Mouse (Mus musculus): ENCODE data around the gene Dppa4. TPM values are rescaled to one million over a fixed set of nuclear protein-coding genes. Genes with fewer than 3 reads are reported as not detected.

Gene Dppa4
- polyA plus RNA-seq (2015; fragmentation: Illumina TruSeq; extraction: RNeasy Lipid Tissue Mini Kit (QIAGEN cat#74804); ENCODE audit: insufficient read depth, low read depth, low replicate concordance) = not detected

GRCm38 (mm10) chr16:48283517-48283916, at the start of gene Dppa4:
Gene Dppa4, plus strand, starts transcription at chr16:48283733.

GRCm38 (mm10) chr16:48303509-48303908, 20.0 kb downstream of the Dppa4 start, which contains the start of gene Dppa2:
Gene Dppa2, plus strand, starts transcription at chr16:48303908.

Other genes starting within 250 kb of the Dppa4 start
- not detected for gene Dppa2, start 20.2 kb downstream of the Dppa4 start, polyA plus RNA-seq (2015; fragmentation: Illumina TruSeq; extraction: RNeasy Lipid Tissue Mini Kit (QIAGEN cat#74804); ENCODE audit: insufficient read depth, low read depth, low replicate concordance)
- gene Gm5485, start 128.7 kb downstream of the Dppa4 start, polyA plus RNA-seq (2015; fragmentation: Illumina TruSeq; extraction: RNeasy Lipid Tissue Mini Kit (QIAGEN cat#74804); ENCODE audit: insufficient read depth, low read depth, low replicate concordance) = not detected
- not detected for gene Morc1, start 147.5 kb downstream of the Dppa4 start, polyA plus RNA-seq (2015; fragmentation: Illumina TruSeq; extraction: RNeasy Lipid Tissue Mini Kit (QIAGEN cat#74804); ENCODE audit: insufficient read depth, low read depth, low replicate concordance)